Mouse (Mus musculus): ENCODE measurements around the gene Ankrd34a. TPM values are rescaled to one million over a fixed set of nuclear protein-coding genes. Genes with fewer than 3 reads are reported as not detected.

Ankrd34a gene
- total RNA-seq, 2 experiments from 2014 or later, result 0.76 to 0.77 TPM

Other genes starting within 250 kb of the Ankrd34a start
- gene BC107364, start 144.3 kb upstream of the Ankrd34a start, total RNA-seq (2021), result not detected
- under 1 TPM in 1 of 2 experiments, not detected in 1; 0.42 TPM for gene Hfe2, start 71.5 kb upstream of the Ankrd34a start, total RNA-seq (2021)
- 100 to 1,000 TPM; 539 to 784 TPM for gene Txnip, start 38.7 kb upstream of the Ankrd34a start, total RNA-seq (2021)
- gene Gm16253, start 19.7 kb upstream of the Ankrd34a start, total RNA-seq (2021), result not detected
- 10 to 100 TPM; 35.5 to 38.8 TPM for gene Polr3gl, start 2.5 kb upstream of the Ankrd34a start, total RNA-seq (2021)
- 10 to 100 TPM; 24.4 to 39.1 TPM for gene Lix1l, start 4.5 kb downstream of the Ankrd34a start, total RNA-seq (2021)
- 10 to 100 TPM; 89.7 to 89.8 TPM for gene Rbm8a, start 33.3 kb downstream of the Ankrd34a start, total RNA-seq (2021)
- gene Pex11b, start 38.7 kb downstream of the Ankrd34a start, total RNA-seq (2021), result 10 to 100 TPM; 41.3 to 45.6 TPM
- gene Gm42957, start 38.8 kb downstream of the Ankrd34a start, total RNA-seq (2021), result under 1 TPM; 0.35 to 0.70 TPM
- gene Itga10, start 48.9 kb downstream of the Ankrd34a start, total RNA-seq (2021), result 1 to 10 TPM; 1.4 to 3.0 TPM
- gene Ankrd35, start 73.5 kb downstream of the Ankrd34a start, total RNA-seq (2021), result 1 to 10 TPM; 1.3 to 6.6 TPM
- gene Pias3, start 99.7 kb downstream of the Ankrd34a start, total RNA-seq (2021), result 10 to 100 TPM; 19.7 to 20.1 TPM
- gene Nudt17, start 111.9 kb downstream of the Ankrd34a start, total RNA-seq (2021), result 1 to 10 TPM; 1.5 TPM
- 10 to 100 TPM; 25.2 to 25.5 TPM for gene Polr3c, start 131.0 kb downstream of the Ankrd34a start, total RNA-seq (2021)
- 10 to 100 TPM; 37.5 to 39.0 TPM for gene Rnf115, start 131.0 kb downstream of the Ankrd34a start, total RNA-seq (2021)
- under 1 TPM in 1 of 2 experiments, not detected in 1; 0.99 TPM for gene Pdzk1, start 232.6 kb downstream of the Ankrd34a start, total RNA-seq (2021)
- under 1 TPM; 0.36 to 0.54 TPM for gene Cd160, start 232.7 kb downstream of the Ankrd34a start, total RNA-seq (2021)

Data from adrenal gland, adult 18-20 months (tissue).